Mouse (Mus musculus) MN1 (cell line): ENCODE data around the gene Pygm.

ENCODE experiments used
- DNase-seq: peaks from one replicate; pipeline ENCODE4 v3.0.0-alpha.2; 2016; ENCODE audit warnings: low spot score

Gene Pygm

DNA sequence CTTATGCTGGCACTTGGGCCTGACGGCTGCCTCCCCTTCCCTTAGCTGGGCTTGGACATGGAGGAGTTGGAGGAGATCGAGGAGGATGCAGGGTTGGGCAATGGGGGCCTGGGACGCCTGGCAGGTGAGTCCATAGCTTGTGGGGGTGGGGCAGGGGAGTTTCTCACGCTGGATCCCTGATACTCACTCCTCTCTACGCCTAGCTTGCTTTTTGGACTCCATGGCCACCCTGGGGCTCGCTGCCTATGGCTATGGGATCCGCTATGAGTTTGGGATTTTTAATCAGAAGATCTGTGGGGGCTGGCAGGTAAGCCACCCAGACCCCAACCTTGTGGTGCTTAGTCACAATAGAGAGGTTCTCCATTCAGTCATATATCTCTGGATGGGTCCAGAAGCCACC, 1.6 kb downstream of the Pygm start:
- DNase-seq, result no peak

GRCm38 (mm10) chr19:6386234-6386633, 2.0 kb downstream of the Pygm start:
- no peak for DNase-seq

GRCm38 (mm10) chr19:6388006-6388405, 3.8 kb downstream of the Pygm start:
- no peak for DNase-seq

GRCm38 (mm10) chr19:6389803-6390202, 5.6 kb downstream of the Pygm start:
- no peak for DNase-seq

GRCm38 (mm10) chr19:6390251-6390650, 6.1 kb downstream of the Pygm start:
- DNase-seq, result no peak

DNA sequence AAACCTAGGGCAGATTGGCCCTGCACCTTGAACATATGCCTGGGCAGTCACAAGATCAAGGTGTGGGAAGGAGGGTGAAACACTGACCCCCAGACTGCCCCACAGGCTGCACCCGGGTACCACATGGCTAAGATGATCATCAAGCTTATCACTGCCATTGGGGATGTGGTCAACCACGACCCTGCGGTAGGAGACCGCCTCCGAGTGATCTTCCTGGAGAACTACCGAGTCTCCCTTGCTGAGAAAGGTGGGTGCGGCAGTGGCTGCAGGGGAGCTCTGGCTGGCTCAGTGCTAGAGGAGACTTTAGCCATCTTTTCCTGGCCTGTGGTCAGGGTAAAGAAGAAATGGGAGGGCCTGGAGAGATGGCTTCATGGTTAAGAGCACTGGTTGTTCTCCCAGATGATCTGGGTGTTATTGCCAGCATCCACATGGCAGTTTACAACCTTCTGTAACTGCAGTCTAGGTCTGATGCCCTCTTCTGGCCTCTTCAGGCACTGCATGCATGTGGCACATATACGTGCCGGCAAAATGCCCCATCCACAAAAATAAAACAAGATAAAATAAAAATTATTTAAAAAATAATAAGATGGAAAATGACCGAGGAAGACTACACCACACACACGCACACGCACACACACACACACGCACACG, 8.7 kb downstream of the Pygm start:
- DNase-seq, result no peak

DNA sequence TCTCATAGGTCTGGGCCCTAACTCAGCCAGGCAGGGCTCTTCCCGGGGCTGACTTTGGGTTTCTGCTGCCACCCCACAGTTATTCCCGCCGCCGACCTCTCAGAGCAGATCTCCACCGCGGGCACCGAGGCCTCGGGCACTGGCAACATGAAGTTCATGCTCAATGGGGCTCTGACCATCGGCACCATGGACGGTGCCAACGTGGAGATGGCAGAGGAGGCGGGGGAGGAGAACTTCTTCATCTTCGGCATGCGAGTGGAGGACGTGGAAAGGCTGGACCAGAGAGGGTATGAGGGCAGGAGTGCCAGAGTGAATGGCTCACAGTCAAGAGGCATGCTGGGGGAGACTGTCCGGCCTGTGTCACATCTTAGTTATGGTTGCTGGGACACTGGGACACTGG, 9.4 kb downstream of the Pygm start:
- DNase-seq, result no peak

GRCm38 (mm10) chr19:6396237-6396636, 12.0 kb downstream of the Pygm start:
- no peak for DNase-seq

- no peak for DNase-seq
Measured at GRCm38 (mm10) chr19:6397582-6398249, 13.5 kb downstream of the Pygm start.

- no peak for DNase-seq
Measured at GRCm38 (mm10) chr19:6398447-6399284, 14.5 kb downstream of the Pygm start.

DNA sequence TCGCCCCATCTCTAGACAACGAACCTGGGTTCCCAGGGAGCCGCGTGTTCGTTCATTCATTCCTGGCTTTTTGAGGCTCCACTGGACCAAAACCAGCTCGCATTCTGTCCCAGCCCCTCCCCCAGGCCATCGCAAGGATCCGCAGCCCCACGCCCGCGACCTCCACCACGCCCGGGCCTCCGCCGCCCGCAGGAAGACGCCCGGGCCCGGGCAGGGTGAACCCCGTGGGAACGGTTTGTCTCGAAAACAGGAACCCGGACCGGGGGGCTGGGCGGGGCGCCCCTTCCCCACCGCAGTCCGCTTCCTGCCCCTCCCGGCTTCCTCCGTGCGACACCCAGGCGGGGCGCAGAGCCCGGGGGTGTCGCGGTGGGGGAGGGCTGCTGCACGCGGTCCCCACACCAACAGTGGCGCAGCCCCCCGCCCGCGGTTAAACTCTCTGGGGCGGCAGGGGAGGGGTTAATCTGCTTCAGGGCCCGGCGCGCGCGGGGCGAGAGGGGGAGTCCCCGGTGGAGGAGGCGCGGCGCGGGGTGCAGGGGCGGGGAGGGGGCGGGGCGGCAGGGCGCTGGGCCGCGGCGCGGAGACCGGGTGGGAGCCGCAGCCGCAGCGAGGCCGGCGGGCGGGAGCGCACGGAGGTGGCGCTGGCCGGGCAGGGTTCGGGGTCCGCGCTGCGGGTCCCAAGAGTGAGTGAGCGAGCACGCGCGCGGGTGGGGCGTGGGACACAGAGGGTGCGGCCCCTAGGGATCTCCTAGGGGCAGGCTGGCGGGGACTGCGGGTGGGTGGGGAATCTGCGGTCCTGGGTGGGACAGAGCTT, 15.3 kb downstream of the Pygm start, which contains the start of gene Rasgrp2:
Gene Rasgrp2, plus strand, starts transcription at position 56 of the 811 bp plus-strand sequence.
- DNase-seq, result no peak

GRCm38 (mm10) chr19:6400096-6401086, 16.2 kb downstream of the Pygm start:
- no peak for DNase-seq

DNA sequence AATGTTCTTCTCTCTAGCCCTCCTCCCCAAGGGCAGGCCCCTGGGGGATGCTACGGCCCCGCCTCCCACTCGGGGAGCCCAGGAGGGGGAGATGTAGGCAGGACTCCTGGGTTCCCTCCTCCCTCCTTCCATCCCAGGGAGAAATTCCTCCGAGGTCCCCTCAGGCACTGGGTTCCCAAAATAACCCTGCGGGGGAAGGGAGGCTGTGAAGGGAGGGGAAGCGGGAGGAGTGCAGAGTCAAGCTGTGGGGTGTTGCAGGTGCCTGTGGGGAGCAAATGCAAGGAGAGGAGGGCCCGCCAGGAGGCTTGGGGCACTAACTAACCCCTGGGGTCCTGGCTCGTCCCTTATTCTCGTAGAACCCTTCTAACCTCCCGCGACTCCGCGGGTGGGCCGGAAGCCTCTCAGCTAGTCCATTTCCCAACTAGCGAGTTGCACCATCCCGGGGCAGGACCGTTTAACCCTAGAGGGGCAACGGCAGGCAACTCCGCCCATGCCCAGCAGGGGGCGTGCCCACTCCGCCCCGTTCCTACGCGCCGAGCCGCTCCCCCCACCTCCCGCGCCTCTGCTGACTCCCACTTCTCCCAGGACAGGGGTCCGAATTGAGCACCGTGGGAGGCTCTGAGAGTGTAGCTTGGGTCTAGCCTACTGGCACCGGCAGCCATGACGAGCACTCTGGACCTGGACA, 17.1 kb downstream of the Pygm start:
- DNase-seq, result peak; percentile 58

DNA sequence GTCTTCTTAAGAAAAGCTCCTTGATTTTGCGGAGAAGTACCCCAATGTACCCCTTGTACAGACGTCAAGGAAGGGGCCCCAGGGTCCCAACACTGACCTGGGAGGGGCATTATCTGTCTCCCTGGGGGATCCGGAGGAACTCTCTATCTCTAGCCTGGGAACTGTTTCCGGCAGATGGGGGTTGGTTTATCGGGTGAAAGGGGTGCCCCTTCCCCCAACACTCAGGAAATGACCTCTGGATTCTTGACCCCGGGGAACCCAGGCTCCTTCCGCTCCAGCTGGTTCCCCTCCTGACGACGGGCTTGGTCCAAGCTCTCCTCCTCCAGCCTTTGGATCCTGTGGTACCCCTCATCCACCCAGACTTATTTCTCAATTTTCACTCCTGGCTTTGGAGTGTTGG, 17.8 kb downstream of the Pygm start:
- no peak for DNase-seq

GRCm38 (mm10) chr19:6403869-6404268, 19.7 kb downstream of the Pygm start:
- no peak for DNase-seq

GRCm38 (mm10) chr19:6405433-6405832, 21.2 kb downstream of the Pygm start:
- DNase-seq, result no peak

- no peak for DNase-seq
Measured at GRCm38 (mm10) chr19:6407109-6407508, 22.9 kb downstream of the Pygm start.

DNA sequence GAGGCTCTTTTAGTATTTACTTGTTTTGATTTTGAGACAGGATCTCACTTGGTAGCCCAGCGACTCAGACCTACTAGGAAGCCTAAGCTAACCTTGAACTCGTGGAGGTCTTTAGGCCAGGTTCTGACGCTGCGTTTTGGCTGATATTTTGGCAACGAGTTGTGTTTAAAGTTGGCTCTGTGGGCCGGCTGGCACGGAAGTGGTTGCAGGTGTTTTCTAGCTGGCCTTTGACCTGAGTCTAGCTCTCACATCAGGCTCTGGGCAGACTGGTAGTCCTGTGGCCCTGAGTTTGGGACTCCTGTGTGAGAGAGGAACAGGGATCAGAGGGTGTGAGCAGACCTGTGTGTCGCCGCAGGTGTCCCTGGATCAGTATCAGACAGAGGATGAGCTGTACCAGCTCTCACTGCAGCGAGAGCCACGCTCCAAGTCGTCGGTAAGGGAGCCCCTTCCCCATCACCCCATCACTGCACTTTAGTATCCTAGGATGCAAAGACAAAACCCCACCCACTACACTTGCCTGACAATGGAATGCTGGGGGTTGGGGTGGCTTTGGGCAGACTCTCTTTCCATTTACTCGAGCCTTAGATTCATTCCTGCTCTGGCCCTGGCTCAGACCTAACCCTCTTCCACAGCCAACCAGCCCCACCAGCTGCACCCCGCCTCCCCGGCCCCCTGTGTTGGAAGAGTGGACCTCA, 23.8 kb downstream of the Pygm start:
- DNase-seq, result no peak

DNA sequence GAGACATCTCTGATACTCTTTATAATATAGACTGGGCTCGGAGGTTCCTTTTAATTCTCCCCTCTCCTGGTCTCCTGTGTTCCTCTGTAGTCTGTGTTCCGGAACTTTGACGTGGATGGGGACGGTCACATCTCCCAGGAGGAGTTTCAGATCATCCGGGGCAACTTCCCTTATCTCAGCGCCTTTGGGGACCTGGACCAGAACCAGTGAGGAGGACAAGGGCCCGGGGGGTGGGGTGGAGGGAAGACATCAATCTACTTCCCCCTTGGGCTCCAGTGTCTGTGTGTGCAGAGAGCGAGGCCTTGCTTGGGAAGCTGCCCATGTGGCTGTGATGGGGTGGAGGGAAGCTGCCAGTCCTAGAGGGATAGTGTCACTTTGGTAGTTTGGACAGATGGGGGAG, 24.6 kb downstream of the Pygm start:
- no peak for DNase-seq

DNA sequence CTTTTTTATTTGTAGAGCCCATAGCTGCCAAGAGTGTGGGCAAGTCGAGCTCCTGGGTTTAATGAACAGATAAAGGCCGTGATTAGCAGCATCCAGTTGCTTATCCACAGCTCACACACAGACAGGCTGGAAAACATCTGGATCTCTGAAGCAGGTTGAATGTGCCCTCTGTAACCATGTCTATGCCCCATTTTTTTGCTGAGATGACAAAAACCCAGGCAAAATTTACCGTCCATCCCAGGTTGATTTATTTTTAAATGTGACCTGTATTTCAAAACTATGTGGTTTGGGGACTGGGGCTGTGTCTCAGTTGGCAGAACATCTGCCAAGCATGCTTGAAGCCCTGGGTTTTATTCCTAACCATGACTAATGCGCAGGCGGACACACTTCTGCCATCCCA, 25.0 kb downstream of the Pygm start:
- DNase-seq, result no peak
